Mouse (Mus musculus) hindbrain, embryonic 16.5 days (tissue): ENCODE measurements around the gene Fgf15. TPM values are rescaled to one million over a fixed set of nuclear protein-coding genes. Genes with fewer than 3 reads are reported as not detected.

Experiments used
- polyA plus RNA-seq: library from polyadenylated mRNA; unstranded; fragments of >200 nt; fragmentation: Nextera tagmentation; extraction: Ambion mirVana; gene quantifications from 2 replicates; pipeline ENCODE4 v1.2.1, GENCODE M21; 2015

Fgf15 gene
- polyA plus RNA-seq, 1 experiment from 2014 or later, result 22.7 TPM

Other genes with a start within 250 kb of the Fgf15 start
- gene Ano1, start 144.6 kb upstream of the Fgf15 start, polyA plus RNA-seq, result 5.2 and 5.7 TPM in 2 replicates
- 13.1 and 14.5 TPM in 2 replicates for gene Fgf3, start 58.4 kb upstream of the Fgf15 start, polyA plus RNA-seq
- gene Fgf4, start 49.2 kb upstream of the Fgf15 start, polyA plus RNA-seq, result not detected in 2 replicates
- gene LTO1, start 18.6 kb downstream of the Fgf15 start, polyA plus RNA-seq, result 29.7 and 32.5 TPM in 2 replicates
- gene Ccnd1, start 43.4 kb downstream of the Fgf15 start, polyA plus RNA-seq, result 31.0 and 33.5 TPM in 2 replicates